ENCODE assay signal across 19 mouse cellular contexts in the genomic region with DNA sequence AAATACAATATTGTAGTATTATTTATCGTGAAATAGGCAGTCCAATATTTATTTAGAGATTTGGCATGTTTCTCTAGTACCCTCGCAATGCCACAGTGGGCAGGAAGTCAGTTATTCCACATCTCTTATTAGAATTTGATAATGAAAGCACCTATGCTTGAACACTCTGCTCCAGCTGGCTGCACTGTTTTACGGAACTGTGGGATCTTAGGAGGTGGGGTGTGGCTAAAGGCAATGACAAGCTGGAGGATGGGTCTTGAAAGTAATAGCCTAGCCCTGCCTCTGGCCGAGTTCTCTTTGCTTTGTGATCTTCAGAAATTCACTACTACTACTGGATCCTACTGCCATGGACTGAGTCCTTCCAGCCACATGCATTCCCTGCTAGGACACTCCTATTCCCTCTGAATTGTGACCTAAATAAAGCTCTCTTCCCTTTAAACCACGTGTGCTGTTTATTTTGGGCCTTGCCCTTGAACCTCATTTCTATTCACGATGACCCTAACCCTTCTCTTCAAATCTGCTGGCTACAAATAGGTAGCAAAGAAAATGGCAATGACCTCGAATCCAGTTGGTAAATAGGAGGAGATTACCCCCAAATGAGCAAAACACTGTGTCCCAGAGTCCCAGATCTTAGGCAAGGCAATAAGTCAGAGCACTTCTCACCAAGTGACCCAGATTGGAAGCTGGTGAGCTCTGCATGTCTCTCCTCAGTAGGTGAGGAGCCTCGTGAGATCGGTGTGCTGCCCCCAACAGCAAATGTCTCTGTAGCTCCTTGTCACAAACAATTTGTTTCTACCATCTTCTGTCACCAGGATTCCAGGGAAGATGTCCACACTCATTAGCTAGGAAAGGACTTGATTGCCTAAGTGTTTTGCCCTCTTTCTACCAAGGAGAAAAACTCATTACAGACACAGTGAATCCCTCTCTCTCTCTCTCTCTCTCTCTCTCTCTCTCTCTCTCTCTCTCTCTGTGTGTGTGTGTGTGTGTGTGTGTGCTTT.
DNase-seq lines count a peak whose midpoint lies in the region; ATAC-seq and TF ChIP-seq lines count a peak whose summit lies in the region.
"Had no signal": no experiment of that assay in that cellular context is flagged by ENCODE, and none has a peak within 500 bp of the region (broad histone marks: within the 10 kb centered on the region; RNA-seq: fewer than 3 reads in every experiment).

No protein-coding gene starts in this region.

- peaks cover 64% of the 10 kb centered on the region for H3K4me1 ChIP-seq in heart, embryonic 13.5 days
- H3K4me1 ChIP-seq: stomach, embryonic 15.5 days had no signal

- H3K36me3 ChIP-seq in heart, embryonic 13.5 days = no peaks in the 10 kb centered on the region; the same call in 1 of the 2 replicates
- H3K36me3 ChIP-seq: embryonic facial prominence, embryonic 13.5 days; limb, embryonic 15.5 days; midbrain, embryonic 15.5 days; stomach, embryonic 15.5 days had no signal

- no peak overlapping the region for H3K4me3 ChIP-seq in heart, embryonic 13.5 days
- H3K4me3 ChIP-seq in left cerebral cortex, adult 2 months = no peak overlapping the region
- H3K4me3 ChIP-seq: embryonic facial prominence, embryonic 13.5 days; limb, embryonic 15.5 days; midbrain, embryonic 15.5 days; stomach, embryonic 15.5 days had no signal

- ATAC-seq in cerebellum, adult (ENCODE audit: insufficient number of reproducible peaks, low FRiP score, low TSS enrichment) = peak; percentile 43; the same call in 1 of the 2 replicates
- ATAC-seq in heart, embryonic 13.5 days (ENCODE audit: extremely low read depth, insufficient number of reproducible peaks, low FRiP score, low TSS enrichment) = no peak
- peak; percentile 49; the same call in 1 of the 2 replicates for ATAC-seq in megakaryocyte, adult 5-6 weeks (ENCODE audit: poor library complexity, severe bottlenecking)
- ATAC-seq: liver, postnatal 0 days; midbrain, embryonic 15.5 days had no signal

- H3K9me3 ChIP-seq in heart, embryonic 13.5 days = no peaks in the 10 kb centered on the region
- H3K9me3 ChIP-seq: embryonic facial prominence, embryonic 13.5 days; limb, embryonic 15.5 days; midbrain, embryonic 15.5 days; stomach, embryonic 15.5 days had no signal

- H3K9ac ChIP-seq in heart, embryonic 13.5 days = no peak overlapping the region; the same call in 1 of the 2 replicates
- H3K9ac ChIP-seq: embryonic facial prominence, embryonic 13.5 days; limb, embryonic 15.5 days; liver, postnatal 0 days; midbrain, embryonic 15.5 days; stomach, embryonic 15.5 days had no signal

- no peak for TF ChIP-seq CTCF in brain, embryonic 14.5 days (IDR thresholded peaks at IDR 0.05; ENCODE audit: borderline replicate concordance, extremely low read depth, insufficient read depth, insufficient read length)
- no peak for TF ChIP-seq CTCF in left cerebral cortex, adult 2 months (IDR thresholded peaks at IDR 0.05)

- intact Hi-C loops in heart, postnatal 10 days (cut with DNase I) = loop anchor here (5.0 kb wide), 1 partner anchor 46 kb away; no protein-coding TSS in a partner anchor
- intact Hi-C loops in left cerebral cortex, adult 2 months (cut with DNase I) = no loop called here

- TF ChIP-seq POLR2A in brain, embryonic 14.5 days (IDR thresholded peaks at IDR 0.05; ENCODE audit: borderline replicate concordance, extremely low read depth, insufficient read depth, insufficient read length, poor library complexity, severe bottlenecking) = no peak

- DNase-seq in cerebellum, postnatal 36 days = no peak
- no peak for DNase-seq in heart, postnatal 10 days
- DNase-seq in brain, embryonic 14.5 days (ENCODE audit: low read depth) = peak; percentile 17
- DNase-seq in left cerebral cortex, adult 2 months (ENCODE audit: extremely low spot score in 1 of 2, low spot score in 2 of 2) = no peak
- DNase-seq in right cerebral cortex, postnatal 10 days (ENCODE audit: low spot score in 2 of 2) = no peak
- DNase-seq: adrenal gland, postnatal 10 days; cerebellum, postnatal 25 days; kidney, adult 11 months; kidney, postnatal 14 days; liver, postnatal 0 days; lung, postnatal 4 days; spleen, adult 18-20 months had no signal

- H3K27ac ChIP-seq in heart, embryonic 13.5 days (replicated peaks) = peak overlapping the region; percentile 82
- no peak overlapping the region; the same call in 1 of the 2 replicates for H3K27ac ChIP-seq in left cerebral cortex, adult 2 months
- H3K27ac ChIP-seq: embryonic facial prominence, embryonic 13.5 days; limb, embryonic 15.5 days; stomach, embryonic 15.5 days had no signal

- no peaks in the 10 kb centered on the region for H3K27me3 ChIP-seq in heart, embryonic 13.5 days (replicated peaks)
- H3K27me3 ChIP-seq: embryonic facial prominence, embryonic 13.5 days; limb, embryonic 15.5 days; midbrain, embryonic 15.5 days; stomach, embryonic 15.5 days had no signal

- WGBS in heart, embryonic 13.5 days = 40% methylated on average over 9 of the region's 9 CpGs

- peak overlapping the region; percentile 42 for H3K4me2 ChIP-seq in heart, embryonic 13.5 days
- H3K4me2 ChIP-seq: embryonic facial prominence, embryonic 13.5 days; limb, embryonic 15.5 days; midbrain, embryonic 15.5 days; stomach, embryonic 15.5 days had no signal
